10 mouse cellular contexts compared by ENCODE assay signal in genomic region chr16:65497049-65497448, GRCm38 (mm10). TPM values are rescaled to one million over a fixed set of nuclear protein-coding genes. Genes with fewer than 3 reads are reported as not detected.
DNase-seq lines count a peak whose midpoint lies in the region; ATAC-seq and TF ChIP-seq lines count a peak whose summit lies in the region.
"Had no signal": no experiment of that assay in that cellular context is flagged by ENCODE, and none has a peak within 500 bp of the region (broad histone marks: within the 10 kb centered on the region; RNA-seq: fewer than 3 reads in every experiment).

No protein-coding gene starts in this region.

- H3K4me1 ChIP-seq in heart, adult 2 months (ENCODE audit: control insufficient read depth, insufficient read depth, low read length) = no peaks in the 10 kb centered on the region; the same call in 1 of the 2 replicates
- no peaks in the 10 kb centered on the region for H3K4me1 ChIP-seq in heart, embryonic 12.5 days (replicated peaks)
- H3K4me1 ChIP-seq in spleen, adult 2 months (ENCODE audit: control insufficient read depth, insufficient read depth, insufficient read length) = no peaks in the 10 kb centered on the region
- H3K4me1 ChIP-seq in hindbrain, postnatal 0 days (ENCODE audit: insufficient read depth, low read length) = no peaks in the 10 kb centered on the region

- H3K36me3 ChIP-seq in heart, adult 2 months (ENCODE audit: control insufficient read depth, insufficient read depth, low read length) = no peaks in the 10 kb centered on the region
- no peaks in the 10 kb centered on the region for H3K36me3 ChIP-seq in heart, embryonic 12.5 days
- H3K36me3 ChIP-seq in spleen, adult 2 months (ENCODE audit: control insufficient read depth, insufficient read depth, low read length) = no peaks in the 10 kb centered on the region
- H3K36me3 ChIP-seq in hindbrain, postnatal 0 days (ENCODE audit: insufficient read depth, low read length) = no peaks in the 10 kb centered on the region

- no peak overlapping the region for H3K4me2 ChIP-seq in heart, embryonic 12.5 days
- H3K4me2 ChIP-seq in hindbrain, postnatal 0 days (ENCODE audit: low read depth, low read length) = no peak overlapping the region

- ATAC-seq in heart, embryonic 12.5 days (ENCODE audit: insufficient number of reproducible peaks, low FRiP score) = no peak
- no peak for ATAC-seq in hindbrain, postnatal 0 days
- ATAC-seq in megakaryocyte-erythroid progenitor cell, adult 5-6 weeks (replicated peaks; ENCODE audit: low FRiP score, low TSS enrichment, poor library complexity, severe bottlenecking) = peak; percentile 78

- H3K27me3 ChIP-seq in heart, adult 2 months (ENCODE audit: control insufficient read depth, insufficient read depth, low read length) = no peaks in the 10 kb centered on the region
- no peaks in the 10 kb centered on the region for H3K27me3 ChIP-seq in heart, embryonic 12.5 days (replicated peaks)
- H3K27me3 ChIP-seq in spleen, adult 2 months (ENCODE audit: control insufficient read depth, insufficient read depth, low read length) = no peaks in the 10 kb centered on the region
- no peaks in the 10 kb centered on the region for H3K27me3 ChIP-seq in hindbrain, postnatal 0 days (ENCODE audit: insufficient read depth, low read length)

- no peak overlapping the region for H3K27ac ChIP-seq in heart, adult 2 months
- H3K27ac ChIP-seq in heart, embryonic 12.5 days (ENCODE audit: poor library complexity, severe bottlenecking) = no peak overlapping the region
- H3K27ac ChIP-seq in spleen, adult 2 months (ENCODE audit: insufficient read depth, low read length) = no peak overlapping the region
- H3K27ac ChIP-seq in hindbrain, postnatal 0 days = no peak overlapping the region

- intact Hi-C loops in heart, adult 2 months (cut with DNase I) = loop anchor here (2.0 kb wide), 1 partner anchor 592 kb away; no protein-coding TSS in a partner anchor
- intact Hi-C loops in gastrocnemius, postnatal 14 days (cut with DNase I; ENCODE audit: low total_unique reads) = no loop called here

- TF ChIP-seq POLR2A in heart, adult 2 months (IDR thresholded peaks at IDR 0.05; ENCODE audit: insufficient read depth, low read depth, low read length) = no peak
- no peak for TF ChIP-seq POLR2A in spleen, adult 2 months (IDR thresholded peaks at IDR 0.05; ENCODE audit: low read depth, low read length)

- TF ChIP-seq CTCF in heart, adult 2 months (IDR thresholded peaks at IDR 0.05) = peak; percentile 75
- no peak for TF ChIP-seq CTCF in spleen, adult 2 months (IDR thresholded peaks at IDR 0.05; ENCODE audit: extremely low read depth, insufficient read depth, insufficient read length, insufficient replicate concordance)
- TF ChIP-seq CTCF in hindbrain, postnatal 0 days (IDR thresholded peaks at IDR 0.05; ENCODE audit: low read depth) = peak; percentile 79

- H3K4me3 ChIP-seq in heart, adult 2 months = no peak overlapping the region
- no peak overlapping the region for H3K4me3 ChIP-seq in heart, embryonic 12.5 days
- no peak overlapping the region for H3K4me3 ChIP-seq in spleen, adult 2 months (ENCODE audit: extremely low read depth, insufficient read depth, insufficient read length)
- no peak overlapping the region for H3K4me3 ChIP-seq in hindbrain, postnatal 0 days (ENCODE audit: low read length)
- H3K4me3 ChIP-seq: myocyte had no signal

- WGBS in heart, adult 2 months = 24% methylated on average over 2 of the region's 2 CpGs
- 44% methylated on average over 2 of the region's 2 CpGs for WGBS in heart, embryonic 12.5 days
- WGBS in spleen, adult 2 months = 33% methylated on average over 2 of the region's 2 CpGs
- 39% methylated on average over 2 of the region's 2 CpGs for WGBS in hindbrain, postnatal 0 days

- no peak for TF ChIP-seq EP300 in heart, adult 2 months (IDR thresholded peaks at IDR 0.05; ENCODE audit: insufficient read depth, low read depth, low read length)

- no peaks in the 10 kb centered on the region for H3K79me2 ChIP-seq in heart, adult 2 months (replicated peaks; ENCODE audit: control insufficient read depth, insufficient read depth, low read length)

- no peaks in the 10 kb centered on the region for H3K9me3 ChIP-seq in heart, embryonic 12.5 days (replicated peaks)
- no peaks in the 10 kb centered on the region for H3K9me3 ChIP-seq in hindbrain, postnatal 0 days (ENCODE audit: low read length)

- no peak for DNase-seq in heart, adult 2 months
- DNase-seq in spleen, adult 2 months (ENCODE audit: low read depth in 1 of 2, low spot score in 2 of 2) = peak; percentile 2 to 14
- no peak for DNase-seq in spleen, adult 12 weeks (ENCODE audit: low spot score)
- peak; percentile 10 for DNase-seq in c-Kit-positive CD71-negative TER-119-negative erythroid progenitor cells, embryonic 14.5 days (ENCODE audit: low read depth)
- DNase-seq in hindbrain, postnatal 0 days (ENCODE audit: low spot score) = peak; percentile 77
- no peak for DNase-seq in gastrocnemius, postnatal 14 days

- H3K9ac ChIP-seq in heart, adult 2 months (ENCODE audit: low read depth, low read length) = no peak overlapping the region
- H3K9ac ChIP-seq in heart, embryonic 12.5 days = no peak overlapping the region
- no peak overlapping the region for H3K9ac ChIP-seq in hindbrain, postnatal 0 days (replicated peaks; ENCODE audit: low read length)

RNA-seq across cellular contexts. Expression of gene Pou1f1, which starts 23.3 kb away (rescaled TPM):
- not detected for total RNA-seq in heart, adult 2 months (2021)
- polyA plus RNA-seq in heart, adult 2 months (2012; rRNA removed) = not detected in 2 replicates
- polyA plus RNA-seq in heart, embryonic 12.5 days (2016; fragmentation: Nextera tagmentation; extraction: Ambion mirVana) = not detected in 2 replicates
- polyA plus RNA-seq in spleen, adult 2 months (2012; rRNA removed) = not detected in 2 replicates
- not detected in 2 replicates for total RNA-seq in hindbrain, postnatal 0 days (2014; rRNA removed)
- not detected in 2 replicates for polyA plus RNA-seq in hindbrain, postnatal 0 days (2015; fragmentation: Nextera tagmentation; extraction: Ambion mirVana)
- not detected in 2 replicates for total RNA-seq in megakaryocyte-erythroid progenitor cell, adult 5-6 weeks (2014; fragmentation: Nextera tagmentation)
- total RNA-seq in megakaryocyte-erythroid progenitor cell, adult 5-6 weeks (2017) = not detected in 2 replicates
- not detected for total RNA-seq in gastrocnemius, postnatal 14 days (2021)
- total RNA-seq: heart, postnatal 36 days had no signal
- polyA plus RNA-seq: myocyte had no signal

Comparison
In these comparisons a context has a peak if more than half of its experiments do, and no peak if none do; other contexts are left out.
1. DNase-seq: peak in spleen, adult 2 months (2 of 2), c-Kit-positive CD71-negative TER-119-negative erythroid progenitor cells, embryonic 14.5 days (single experiment) and hindbrain, postnatal 0 days (single experiment); none in heart, adult 2 months (0 of 2), spleen, adult 12 weeks (single experiment) and gastrocnemius, postnatal 14 days (single experiment).